Mouse (Mus musculus) MN1 (cell line): ENCODE data around the gene Lrp6.

Source experiments
- DNase-seq: peaks from one replicate; pipeline ENCODE4 v3.0.0-alpha.2; 2016; ENCODE audit warnings: low spot score

Gene Lrp6

DNA sequence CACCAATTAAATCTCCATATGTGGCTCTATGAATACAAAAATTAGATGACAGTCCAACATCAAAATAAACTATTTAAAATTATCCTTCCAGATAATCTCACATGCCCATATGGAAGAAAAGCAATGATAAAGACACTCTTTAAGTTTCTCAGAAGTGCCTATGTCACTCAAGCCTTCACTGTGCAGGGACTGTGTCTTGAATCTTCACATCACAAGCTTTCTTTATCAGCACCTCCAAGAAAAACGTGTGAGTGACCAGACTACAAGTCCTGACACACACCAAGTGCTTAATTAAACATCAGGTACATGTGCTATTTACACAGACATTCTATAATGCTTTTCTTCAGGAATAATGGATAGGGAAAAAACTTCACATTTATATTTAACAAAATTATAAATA, 34.8 kb downstream of the Lrp6 start:
- no peak for DNase-seq

DNA sequence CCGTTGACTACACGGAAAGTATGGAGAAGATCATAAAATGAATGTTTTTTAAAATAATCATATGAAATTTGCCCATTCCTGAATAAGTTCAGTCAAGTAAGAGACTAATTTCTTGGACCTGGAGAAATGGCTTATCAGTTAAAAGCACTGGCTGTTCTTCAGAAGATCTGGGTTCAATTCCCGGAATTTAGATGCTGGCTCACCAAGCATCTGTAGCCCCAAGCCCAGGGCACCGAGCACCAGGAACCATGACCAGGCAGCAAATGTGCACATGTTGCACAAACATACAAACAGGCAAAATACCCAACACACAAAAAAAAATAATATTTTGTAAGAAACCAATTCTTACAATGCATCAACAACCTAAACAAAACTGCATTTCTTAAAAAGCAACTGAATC, 37.4 kb downstream of the Lrp6 start:
- DNase-seq: no peak

DNA sequence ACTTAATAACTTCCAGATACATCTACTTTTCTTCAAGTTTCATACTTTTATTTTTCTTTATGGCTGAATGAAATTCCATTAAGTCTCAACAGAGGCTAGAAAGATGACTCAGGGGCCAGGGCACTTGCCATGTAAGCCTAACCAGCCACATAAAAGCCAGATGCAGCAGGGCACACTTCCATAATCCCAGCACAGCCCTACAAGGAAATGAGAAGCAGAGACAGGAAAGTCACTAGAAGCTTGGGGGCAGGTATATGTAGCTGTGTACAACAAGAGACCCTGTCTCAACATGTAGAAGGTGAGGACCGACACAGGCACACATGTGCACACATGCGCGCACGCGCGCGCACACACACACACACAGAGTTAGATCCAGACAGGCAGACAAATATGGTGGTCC, 38.4 kb downstream of the Lrp6 start:
- DNase-seq: peak; percentile 36

DNA sequence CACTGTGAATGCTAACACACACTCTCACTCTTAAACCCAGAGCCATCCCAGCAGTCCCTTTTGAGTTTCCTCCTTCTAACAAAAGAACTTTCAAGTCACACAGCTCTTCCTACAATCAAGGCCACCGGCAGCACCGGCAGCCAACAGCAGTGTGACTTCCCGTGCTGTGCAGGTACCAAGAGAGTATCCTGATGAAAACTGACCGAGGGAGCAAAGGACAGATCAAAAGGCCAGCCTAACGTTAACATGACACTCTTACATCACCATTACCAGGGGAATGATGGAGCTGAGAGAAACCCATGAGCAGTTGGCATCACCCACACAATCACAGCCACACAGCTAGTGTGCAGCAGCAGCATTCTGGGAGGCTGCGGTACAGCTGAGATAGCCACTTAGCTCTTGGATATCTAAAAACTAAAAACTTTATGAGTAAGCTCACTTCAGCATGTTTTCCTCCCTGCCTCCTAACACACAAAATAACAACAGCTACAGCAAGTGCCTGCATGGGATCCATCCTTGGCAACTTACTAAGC, 39.1 kb downstream of the Lrp6 start:
- DNase-seq: peak; percentile 10

DNA sequence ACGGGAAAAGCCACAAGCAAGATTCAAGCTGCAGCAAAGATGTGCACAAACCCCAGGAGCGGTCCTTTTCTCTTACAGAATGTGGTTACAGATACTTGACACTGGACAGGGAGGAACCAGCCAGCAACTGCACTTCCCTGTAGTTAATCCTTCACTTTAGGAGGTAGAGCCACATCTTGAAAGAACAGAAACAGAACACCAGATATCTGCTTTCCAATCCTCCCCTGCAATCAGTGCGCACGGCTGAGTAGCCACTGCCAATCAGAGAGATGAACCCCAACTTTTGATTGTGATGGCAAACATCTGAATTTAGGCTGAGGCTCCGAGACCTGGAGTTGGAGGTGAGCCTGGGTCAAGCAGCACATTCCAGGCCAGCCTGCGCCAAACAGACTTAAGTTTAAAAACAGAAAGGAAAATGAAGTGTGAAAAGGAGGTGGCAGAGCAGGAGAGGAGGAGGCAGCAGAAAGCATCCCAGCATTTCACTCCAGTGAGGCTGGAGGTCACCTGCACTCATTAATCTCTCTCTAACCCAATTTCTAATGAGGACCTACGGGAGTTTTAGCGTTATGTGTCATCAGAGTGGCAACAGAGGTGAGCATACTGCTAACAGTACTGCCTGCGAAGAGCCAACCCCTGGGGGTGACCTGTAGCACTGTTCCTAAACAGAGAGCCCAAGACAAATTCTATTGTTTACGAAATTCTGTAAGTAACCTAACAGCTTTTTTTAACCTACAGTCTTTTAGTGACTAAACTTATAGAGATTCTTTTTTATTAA, 39.8 kb downstream of the Lrp6 start:
- DNase-seq: no peak

DNA sequence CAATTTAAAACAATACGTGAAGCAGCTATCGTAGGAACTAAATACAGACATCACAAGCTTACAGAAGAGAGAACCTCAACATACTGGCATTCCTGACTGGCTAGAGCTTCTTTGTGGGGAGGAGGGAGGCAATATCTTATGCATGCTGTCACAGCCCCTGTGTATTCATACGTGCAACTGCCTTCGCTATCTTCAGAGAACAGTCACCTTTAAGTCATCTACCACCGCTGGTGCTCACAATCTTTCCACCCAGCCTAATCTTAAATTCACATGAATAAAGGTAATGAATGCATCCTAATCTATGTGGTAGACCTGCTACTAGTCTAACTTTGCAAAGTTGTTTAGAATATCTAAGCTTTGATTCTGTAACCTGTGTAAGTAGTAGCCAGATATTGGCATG, 40.5 kb downstream of the Lrp6 start:
- DNase-seq: no peak

DNA sequence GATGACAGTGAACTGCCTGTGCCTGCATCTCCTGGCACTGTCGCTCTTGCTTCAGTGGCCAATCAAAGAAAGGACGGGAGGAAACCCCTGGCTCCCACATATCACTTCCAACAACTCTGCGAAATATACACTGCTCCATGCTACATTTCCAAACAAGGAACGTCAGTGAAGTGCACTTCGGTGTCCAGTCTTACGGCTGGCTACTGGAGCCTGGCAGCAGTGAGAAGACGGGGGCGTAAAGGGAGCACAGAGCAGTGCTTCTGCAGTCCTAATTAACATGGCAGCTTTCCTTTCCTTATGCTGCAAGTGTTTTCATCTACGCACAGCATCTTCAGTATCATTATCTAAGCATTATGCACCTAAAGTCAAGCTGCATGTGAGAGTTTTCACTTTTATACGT, 45.4 kb downstream of the Lrp6 start:
- no peak for DNase-seq

DNA sequence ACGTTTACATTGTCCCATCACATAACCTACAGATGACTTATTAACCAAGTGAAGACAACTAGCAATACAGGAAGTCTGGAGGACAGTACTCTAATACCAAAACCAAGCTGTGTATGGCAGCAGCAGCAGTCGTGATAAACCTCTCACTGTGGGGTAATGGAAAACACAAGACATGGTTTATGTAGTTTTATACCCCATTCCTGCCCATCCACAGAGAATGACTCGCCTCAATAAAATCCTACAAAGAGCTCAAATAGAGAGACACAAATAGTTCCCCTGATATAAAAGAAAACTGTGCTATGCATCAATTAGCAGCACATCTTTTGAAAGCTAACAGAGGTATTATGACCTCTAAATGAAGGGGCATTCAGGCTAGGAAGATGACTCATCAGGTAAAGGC, 45.9 kb downstream of the Lrp6 start:
- DNase-seq: no peak

DNA sequence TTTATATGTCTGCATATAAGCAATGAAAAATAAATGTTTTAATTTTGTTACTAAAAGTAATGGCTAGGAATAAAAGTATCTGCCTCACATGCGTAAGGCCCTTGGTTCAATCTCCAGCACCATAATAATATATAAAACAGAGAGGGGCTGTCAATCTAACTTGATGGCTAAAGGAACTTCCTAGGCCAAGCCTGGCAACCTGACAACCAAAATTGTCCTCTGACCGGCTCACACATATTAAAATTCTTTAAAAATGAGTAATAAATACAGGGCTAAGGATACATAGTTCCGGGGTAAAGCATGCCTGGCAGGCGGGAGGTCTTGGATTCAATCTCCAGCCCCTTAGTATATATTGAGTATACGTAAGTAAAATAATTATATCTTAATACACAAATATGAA, 48.3 kb downstream of the Lrp6 start:
- no peak for DNase-seq

DNA sequence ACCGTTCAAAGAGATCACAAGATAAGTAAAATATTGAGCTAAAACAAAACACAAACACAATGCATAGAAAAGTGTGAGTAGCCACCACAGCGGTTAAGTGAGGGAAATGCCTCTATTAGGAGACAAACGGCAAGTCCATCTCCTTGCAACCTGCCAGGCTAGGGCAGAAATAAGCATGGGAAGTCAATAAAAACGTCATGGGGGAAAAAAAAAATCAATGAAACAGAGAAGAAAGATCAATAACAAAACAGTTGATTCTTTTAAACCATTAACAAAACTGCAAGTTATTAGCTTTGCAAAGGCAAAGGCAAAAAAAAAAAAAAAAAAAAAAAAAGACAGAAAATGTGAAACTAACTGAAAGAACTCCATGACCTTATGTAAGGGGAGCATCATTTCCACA, 49.6 kb downstream of the Lrp6 start:
- no peak for DNase-seq

DNA sequence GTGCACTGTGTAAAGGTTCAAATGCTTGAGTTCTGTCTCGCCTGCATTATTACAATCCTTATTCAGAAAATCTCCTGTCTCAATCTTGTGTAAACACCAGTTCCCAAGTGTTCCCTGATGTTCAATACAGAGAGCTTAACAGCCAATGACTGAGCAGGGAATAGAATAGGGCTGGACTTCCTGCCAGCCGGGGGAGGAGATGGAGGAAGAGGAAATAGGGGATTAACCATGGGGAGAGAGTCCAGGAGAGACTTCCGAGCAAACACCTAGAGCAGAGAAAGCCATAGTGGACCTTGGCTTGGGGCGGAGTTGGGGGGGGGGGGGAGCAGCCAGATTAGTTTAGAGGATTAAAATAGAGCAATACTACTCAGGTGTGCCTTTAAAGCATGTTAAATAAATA, 51.3 kb downstream of the Lrp6 start:
- DNase-seq: no peak

DNA sequence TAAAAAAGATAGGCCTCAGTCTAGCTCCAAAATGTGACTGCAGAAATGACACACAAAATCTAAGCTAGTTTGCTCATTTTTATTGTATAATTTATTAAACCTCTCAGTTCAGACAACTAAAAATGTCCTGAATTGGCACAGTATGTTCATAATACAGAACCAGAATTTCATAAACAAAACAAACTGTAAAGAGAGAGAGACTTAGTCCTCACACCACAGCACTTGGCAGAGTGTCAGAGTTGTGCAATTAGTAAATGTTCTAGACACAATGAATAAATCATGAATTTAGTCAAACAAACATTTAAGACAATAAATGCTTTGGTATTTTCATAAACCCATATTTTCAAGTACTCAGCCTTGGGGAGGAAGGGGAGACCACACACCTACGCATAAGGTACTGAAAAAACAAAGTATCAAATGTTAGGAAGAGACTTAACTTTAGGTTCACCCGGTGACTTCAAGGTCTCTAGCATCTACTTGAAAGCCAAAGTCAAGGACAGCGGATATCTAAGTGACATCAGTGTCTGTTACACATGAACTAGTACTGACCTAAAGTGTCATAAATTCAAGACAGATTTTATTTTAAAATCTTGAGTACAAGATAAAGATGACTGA, 52.8 kb downstream of the Lrp6 start:
- DNase-seq: no peak

DNA sequence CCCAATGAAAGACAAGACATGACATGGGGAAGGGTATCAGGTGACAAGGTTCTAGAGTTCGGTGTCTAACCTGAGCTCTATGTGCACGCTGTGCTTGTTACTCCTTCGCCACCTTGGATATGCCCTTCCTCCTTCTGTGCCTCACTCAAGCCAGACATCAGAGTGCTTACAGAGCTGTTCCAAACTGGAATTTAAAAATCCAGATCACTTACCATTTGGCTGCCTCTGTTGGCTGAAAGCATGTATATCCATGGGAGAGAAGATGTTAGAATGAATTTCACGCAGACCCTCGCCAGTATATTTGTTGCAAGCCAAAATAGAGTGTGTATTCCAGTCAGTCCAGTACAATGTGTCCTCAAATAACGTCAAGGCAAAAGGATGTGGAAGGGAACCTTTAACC, 53.8 kb downstream of the Lrp6 start:
- no peak for DNase-seq

DNA sequence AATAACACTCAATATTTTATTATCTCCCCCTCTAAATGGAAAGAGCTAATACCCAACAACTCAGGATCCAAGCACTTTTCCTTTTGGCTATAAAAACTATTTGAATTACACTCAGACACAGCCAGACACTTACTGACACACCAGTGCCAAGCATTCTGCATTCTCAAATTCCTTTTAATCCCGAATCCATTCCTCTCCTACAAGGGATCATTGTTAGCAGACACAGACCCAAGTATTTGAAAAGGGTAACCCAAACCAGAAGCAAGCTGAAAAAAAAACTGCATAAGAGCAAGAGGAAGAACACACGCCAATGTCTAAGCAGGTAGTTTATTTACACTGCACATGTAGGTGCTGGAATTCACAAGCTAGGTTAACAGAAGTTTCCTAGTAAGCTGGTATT, 54.3 kb downstream of the Lrp6 start:
- DNase-seq: no peak

DNA sequence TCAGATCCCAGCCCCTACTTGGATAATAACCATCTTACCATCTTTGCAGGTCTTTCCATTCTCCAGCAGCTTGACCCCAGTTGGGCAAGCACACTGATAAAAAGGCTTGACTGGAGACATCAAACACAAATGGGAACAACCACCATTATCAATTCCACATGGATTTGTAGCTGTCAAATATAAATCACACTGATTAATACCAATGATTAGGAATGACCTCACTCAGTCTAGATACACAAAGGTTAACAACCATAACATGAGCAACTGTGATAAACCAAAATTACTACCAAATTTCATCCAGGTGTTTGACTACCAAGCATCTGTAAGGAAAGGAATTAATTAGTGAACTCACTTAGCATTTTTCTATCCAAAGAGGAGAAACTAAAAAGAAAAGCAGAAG, 55.6 kb downstream of the Lrp6 start:
- no peak for DNase-seq

DNA sequence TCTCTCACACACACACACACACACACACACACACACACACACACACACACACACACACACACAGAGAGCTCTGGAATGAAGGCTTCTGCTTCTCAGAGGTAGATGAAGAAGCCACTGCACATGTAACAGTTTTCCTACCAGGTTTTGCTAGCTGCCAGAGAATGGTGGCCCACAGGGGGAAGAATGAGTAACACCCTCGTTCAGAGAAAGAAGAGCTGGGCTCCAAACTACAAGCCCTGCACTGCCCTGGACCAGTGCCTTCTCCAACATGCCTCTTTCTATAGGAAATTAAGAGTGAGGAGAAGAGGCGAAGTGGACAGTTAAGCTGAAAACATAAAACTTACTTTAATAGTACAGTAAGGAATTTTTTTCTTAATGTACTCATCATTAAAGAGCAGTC, 56.5 kb downstream of the Lrp6 start:
- DNase-seq: no peak

DNA sequence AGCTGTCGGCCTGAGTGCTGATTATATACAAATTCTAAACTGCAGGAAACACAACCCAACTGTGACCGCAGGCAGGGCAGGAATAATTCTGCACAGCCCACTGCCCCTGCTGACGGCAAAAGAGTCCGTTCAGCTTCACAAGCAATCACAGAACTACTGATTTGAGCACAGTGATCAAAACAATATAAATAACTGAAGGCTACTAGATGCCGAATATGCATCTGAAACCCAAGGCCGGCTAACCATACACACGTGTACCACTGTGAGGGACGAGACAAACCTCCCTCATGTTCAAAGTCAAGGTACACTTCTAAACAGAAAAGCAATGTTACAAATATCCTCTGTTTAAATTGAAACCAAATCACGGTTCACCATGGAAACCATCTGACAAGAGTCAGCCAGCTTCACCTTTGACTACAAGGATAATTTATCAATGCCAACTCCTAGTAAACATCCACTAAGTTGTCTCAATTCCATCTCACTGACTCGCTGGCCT, 57.0 kb downstream of the Lrp6 start:
- no peak for DNase-seq

DNA sequence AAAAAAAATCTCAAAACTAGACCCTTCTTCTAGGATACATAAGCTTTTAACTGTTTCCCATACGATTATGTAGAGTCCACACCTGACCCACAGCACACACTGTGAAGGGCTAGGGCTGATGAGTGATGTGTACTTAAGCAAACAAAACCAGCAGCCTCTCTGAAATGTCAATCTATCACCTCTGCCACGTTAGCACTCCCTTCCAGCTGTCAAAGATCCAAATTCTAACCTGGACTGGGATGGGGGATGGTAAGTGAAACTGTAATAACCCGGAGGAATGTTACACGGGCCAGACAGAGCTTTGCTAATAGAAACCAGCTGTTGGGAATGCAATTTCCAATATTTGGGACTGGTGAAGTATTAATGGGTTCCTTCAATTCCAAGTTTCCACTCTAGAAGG, 61.9 kb downstream of the Lrp6 start:
- no peak for DNase-seq

DNA sequence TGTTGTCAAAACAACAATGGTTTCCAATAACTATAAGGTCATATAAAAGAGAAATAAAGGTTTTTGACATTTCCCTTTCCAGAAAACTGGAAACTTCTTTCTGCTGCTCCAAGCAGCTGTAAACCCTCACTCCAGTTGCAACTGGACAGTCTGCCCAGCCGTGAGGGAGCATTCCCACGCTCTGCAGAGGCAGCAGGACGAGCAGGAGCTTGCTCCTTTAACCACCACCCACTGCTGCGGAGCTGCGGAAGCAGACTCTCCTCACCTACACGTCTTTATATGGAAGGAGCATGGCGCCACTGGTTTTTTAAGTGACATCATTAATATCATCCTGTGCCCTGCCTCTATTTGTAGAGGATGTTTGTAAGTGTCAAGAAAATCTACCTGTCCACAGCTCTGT, 64.4 kb downstream of the Lrp6 start:
- DNase-seq: no peak

DNA sequence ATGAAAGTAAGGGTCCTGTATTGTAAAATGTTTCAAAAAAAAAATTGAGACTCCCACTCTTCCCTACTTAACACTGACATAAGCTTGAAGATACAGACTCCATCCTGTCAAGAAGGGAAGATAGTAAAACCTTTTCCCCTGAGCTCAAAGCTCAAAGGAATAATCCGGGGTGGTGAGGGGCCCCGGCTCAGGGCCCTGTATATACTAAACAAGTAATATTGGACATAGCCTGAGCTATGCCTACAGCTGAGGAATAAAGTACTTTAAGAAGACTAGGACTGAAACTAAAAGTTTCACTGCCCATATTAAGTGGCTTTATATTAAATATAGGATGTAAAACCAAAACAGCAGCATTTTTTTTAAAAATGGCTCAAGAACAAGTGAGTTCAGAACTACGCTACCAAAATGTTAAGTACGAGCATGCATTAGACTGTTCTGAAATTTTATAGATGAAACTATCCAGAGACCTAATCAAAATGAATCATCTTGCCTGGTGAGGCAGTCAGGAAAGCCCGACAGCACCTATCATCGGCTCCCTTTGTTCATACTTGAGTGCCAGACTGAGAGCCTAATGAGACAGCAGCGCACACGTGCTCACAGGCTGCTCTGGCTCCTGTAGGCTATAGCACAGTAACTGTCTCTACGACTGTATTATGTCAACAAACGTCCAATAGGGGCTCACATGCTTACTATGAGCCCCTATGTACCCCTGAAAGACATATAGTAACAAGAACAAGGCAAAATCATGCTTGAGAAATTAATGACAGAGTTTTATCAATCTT, 66.2 kb downstream of the Lrp6 start:
- peak; percentile 31 for DNase-seq

DNA sequence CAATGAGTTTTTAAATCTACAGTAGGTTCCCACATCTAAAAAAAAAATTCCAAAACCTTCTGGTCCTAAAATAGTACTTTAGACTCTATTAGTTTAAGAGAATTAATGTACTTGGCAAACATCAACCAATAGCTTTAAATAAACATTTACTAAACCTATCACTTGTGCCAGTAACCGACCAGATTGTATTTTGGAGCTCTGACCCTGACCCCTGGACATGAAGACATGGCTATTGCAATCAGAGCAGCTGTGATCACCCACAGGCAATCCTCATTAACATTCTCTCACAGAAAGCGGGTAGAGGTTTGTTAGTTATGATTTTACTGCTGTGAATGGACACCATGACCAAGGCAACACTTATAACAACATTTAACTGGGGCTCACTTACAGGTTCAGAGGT, 67.7 kb downstream of the Lrp6 start:
- DNase-seq: no peak

DNA sequence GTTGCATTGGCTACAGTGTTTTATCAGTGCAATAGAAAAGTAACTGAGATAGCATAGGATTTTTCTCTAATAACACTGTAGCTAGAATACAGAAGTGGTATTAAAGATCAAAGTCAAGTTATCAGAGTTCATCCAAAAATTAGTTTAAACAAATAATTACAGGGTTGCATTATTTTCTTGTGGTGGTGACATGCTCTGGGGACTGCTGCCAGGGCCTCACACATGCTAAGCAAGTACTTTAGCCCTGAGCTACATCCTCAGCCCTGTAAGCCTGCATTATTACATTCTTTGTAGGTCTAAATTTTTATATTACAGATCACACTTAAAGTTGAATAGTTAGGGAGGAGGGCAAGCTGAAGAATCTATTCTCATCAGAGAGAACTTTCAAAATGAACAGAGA, 68.2 kb downstream of the Lrp6 start:
- no peak for DNase-seq
